Mouse (Mus musculus) thymus, postnatal 36 days (tissue): ENCODE measurements around the gene Cep128.
"Not testable (repeated sequence)": the region's sequence is repeated elsewhere in the genome, so short reads cannot be mapped to it uniquely, and the experiment has no call there.

Experiments used
- DNase-seq, 2 experiments: peaks; one replicate each; pipeline ENCODE4 v3.0.0; 2022; ENCODE audit warnings: mixed read lengths in 2 of 2

Gene Cep128

DNA sequence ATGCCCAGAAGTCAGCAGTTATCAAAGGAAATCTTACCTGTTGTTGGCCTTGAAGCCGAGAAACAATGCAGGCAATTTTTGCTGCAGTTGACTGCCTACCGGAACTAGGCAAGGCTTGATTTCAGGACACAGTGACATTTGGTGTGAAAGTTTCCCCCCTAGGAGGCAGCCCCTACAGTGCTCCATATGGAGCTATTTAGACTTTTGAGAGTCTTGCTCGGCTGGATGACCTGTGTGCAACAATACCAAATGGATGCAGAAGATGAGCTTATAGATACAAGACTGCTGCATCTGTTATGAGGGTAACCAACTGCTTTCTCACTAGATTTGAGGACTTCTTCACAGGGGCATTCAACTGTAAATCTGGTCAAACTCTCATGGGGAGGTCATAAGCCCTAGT is 331.9 kb downstream of the Cep128 start:
- DNase-seq = no peak

DNA sequence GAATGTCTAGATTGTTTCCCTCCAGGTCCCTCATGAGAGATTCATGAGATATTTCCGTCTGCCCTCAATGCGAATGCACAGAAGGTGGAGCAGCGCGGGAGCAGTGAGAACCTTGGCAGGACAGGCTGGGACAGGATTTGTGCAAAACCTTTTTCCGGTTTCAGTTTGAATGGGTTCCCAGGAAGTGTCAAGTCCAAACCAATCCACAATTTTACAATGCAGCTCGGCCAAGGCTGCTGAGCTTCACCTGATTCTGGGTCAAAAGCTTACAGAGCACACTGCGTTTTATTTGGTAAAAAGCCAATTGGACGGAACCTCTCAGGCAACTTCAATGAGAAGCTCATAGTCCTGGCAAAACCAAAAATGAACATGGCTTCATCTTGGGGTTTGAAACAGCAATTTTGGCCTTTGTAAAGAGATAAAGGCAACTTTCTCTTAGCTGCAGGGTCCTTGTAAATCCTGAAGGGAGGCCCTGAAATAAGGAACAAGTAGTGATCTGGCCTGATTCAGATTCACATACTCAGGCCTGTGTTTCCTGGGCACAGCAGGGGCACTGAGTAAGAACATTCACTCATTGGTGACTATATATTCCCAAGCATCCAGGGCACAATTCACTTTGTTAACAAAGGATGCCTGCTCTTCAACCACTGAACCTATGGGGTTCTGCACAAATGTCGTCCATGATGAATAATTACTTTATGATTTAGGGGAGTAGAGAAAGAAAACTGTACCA is 333.4 kb downstream of the Cep128 start:
- DNase-seq = no peak

DNA sequence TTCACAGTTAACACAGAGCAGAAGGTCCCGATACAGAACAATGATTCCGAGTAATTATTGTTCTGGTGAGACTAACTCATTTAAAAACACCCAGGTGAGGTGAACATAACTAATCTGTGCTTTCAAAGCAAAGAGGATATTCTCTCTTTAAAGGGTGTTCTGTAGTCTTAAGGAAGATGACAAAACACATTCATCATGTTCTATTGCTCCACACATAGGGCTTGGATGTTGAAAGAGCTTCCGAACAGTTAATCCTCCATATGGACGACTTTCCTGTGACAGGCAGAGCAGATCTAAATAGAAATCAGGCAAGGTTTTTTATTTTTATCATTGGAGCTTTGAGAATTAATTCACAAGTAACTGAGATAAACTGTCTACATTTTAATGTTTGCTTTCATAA is 342.8 kb downstream of the Cep128 start:
- DNase-seq = no peak

DNA sequence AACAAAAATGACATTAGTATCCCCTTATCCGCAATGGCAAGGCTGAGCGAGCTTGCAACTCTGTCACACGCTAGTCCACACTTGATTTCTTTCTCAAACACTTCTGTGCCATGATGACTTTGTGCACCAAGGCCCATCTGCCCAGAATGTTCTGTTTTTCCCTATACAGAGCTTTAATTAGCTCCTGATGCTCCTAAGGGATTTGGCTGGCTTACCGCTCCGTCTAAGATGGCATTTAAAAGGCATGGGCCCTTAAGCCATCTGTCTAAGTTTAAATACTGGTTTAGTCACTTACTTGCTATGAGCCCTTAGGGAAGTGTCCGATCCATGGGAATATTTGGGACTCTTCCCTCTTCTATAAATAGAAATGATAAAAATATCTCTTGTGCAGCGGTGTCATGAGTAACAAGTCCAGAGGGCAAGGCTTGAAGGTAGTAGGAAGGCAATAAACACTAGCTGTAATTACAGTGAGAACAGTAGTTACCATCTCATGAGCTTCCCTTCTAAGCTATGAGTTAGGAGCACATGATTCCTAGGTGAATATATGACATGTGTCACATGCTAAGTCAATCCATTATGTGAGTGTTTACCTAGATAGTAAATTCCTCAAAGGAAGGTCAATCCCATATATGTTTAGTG is 343.8 kb downstream of the Cep128 start:
- DNase-seq = no peak

DNA sequence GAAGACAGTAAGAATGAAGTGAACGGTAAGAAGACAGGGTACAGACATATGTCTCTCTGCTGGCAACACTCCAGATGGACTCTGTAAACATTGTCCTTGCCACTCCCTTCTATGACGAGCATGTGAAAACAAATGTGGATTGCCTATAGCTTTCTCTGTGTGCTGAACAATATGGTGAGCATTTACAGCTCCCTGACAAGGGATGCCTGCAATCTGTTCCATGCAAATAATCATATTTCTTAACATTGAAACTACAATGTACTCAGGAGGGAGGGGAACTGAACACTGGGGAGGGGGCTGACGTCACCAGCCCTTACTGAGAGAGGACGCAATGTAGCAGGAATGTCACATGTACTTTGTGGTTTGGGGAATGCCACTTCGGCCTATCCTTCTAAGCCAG is 355.1 kb downstream of the Cep128 start:
- DNase-seq = no peak

DNA sequence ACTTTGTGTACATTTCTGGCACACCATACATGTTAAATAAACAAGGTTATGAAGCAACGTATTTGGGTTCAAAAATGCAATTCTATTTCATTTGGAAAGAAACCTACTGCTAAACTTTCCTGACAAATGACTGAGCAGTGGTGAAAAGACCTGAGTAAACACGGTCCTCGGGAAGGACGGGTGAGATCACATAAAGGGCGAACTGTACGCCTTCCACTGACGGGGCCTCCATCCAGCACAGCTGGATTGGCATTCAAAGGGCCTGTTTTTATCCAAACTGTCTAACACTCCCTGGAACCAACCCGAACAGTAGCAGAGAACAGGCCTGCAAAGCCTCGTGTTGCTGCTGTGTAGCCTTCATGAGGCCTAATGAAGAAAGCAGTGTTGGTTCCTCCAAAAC is 356.5 kb downstream of the Cep128 start:
- DNase-seq = no peak

DNA sequence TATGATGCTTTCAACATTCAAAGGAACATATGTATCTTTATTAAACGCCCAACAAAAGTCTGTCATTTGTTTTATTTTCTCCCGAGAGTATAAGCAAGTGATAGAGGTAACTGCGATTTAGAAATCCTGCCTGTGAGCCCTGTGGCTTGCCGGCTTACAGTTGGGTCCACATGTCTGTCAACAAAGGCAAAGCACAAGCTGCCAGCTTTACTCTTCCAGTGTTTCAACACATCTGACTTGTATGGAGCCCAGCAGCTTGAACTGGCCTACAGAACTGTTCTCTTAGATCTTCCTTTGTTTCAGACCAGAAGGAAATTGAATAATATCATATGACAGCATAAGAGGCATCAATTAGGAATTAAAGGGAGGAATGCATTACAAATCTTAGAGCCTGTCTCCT is 357.1 kb downstream of the Cep128 start:
- no peak for DNase-seq

DNA sequence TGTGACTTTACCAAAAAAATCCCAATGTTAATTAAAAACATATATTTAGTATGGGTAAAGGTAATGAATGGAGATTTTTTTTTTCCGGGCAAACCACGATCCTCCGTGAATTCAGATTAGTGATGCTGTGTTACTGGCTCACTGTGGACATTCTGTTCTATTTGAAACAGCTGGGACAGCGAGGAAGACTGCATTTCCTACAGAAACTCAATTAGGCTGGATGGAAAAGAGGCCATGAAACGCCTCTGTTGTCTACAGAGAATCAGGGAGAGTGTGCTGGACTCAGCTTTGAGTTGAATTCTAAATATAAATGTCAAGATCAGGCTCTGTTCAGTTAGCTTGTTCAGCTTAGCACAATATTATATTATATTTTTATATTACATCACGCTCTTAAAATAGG is 369.1 kb downstream of the Cep128 start:
- DNase-seq = no peak

DNA sequence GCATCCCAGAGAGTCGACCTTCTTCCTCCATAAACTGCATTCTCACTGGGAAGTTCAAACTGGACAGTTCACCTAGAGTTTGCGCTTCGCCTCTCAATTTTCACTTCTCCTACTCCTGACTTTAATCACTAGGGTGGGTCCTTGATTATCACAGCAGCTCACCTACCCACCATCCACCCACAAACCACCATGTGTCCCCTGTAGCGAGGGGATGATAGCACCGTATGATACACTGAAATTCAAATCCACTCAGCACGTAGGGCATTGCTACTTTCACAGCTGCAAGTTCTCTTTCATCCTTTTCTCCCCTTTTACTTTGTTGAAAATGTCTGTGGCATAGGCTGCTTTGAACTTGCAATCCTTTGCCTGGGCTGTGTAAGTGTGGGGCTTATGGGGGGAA is 371.2 kb downstream of the Cep128 start:
- no peak for DNase-seq

DNA sequence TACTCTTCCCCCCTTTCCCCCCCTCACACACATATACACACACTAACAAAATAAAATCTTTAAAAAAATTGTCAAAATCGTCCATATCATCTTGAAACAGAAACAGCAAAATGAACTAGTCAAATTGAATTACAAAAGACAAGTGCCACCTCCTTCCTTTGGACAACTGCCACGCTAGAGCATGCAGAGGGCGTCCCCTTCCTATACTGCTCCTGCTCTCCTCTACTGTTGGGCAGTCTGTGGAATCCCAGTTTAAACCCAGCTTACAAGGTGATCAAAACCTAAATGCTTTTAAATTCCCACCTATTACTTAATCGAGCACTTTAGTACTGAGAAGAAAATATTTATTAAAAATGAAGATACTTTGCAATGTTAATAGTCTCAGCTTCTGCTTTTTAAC is 372.0 kb downstream of the Cep128 start:
- DNase-seq = no peak

DNA sequence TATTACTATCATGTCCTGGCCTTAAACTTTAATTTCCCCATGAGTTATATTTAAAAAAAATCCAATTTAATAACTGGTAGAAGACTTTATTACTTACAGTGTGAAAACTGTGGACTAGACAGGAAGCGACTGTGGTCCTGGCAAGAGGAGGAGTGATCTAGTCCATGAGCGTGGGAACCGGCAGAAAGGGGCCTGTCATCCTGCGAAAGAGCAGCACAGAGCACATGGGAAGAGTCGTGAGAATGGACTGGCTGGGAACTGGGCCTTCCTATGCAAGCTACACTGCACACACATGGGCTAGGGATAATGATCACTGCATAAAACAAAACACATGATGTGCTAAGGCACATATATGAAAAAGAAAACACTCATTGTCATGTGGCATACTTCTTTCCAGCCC is 375.5 kb downstream of the Cep128 start:
- no peak for DNase-seq

DNA sequence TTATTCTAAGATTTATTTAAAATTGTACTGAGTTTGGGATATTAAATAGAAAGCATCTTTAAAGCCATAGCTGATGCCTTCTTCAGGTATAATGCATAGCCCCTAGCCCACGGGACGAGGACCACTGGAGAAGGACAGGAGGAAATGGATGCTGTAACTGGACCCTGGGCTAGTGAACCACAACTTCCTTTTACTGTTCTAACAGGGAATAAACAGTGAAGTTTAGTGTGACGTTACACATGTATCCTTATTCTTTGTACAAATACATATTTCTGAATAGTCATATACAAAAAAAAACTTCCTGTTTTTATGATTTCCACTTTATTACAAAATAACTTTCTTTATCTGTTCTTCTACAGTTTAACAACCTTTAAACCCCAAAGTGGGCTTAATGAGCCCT is 376.0 kb downstream of the Cep128 start:
- DNase-seq = no peak

DNA sequence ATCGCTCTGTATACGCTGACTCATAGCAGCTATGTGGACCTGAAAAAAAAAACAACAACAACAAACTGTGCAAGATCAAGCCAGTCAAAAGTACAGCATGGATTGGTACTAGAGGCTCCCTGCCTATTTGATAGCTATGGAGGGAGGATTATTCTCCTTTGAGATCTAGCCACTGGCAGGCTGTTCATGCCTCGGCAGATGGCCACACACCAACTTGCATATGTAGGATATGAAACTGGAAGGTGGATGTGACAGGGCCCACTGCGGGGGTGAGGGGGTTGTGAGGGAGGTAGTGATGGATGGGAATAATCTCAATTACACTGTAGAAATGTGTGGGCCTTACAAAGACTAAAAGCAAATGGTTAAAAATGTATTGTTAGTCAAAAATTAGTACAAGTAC is 386.7 kb downstream of the Cep128 start:
- no peak for DNase-seq

DNA sequence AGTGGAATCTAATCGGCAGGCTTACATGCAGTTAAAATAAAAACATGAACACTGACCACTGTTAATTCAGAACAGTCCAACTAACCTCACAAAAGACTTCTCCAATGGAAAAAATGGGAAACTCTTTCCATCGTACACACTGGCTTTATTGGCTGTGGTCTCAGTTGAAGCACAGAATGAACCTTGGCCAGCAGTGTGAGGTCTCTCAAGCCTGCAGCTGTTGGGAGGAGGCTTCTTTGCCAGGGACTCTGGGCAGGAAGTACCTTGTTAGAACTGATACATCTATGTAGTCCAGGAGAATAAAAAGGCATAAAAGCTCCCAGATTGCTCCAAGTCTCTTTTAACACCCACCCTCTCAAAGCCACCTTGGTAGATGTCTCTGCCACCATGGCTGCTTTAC is 390.9 kb downstream of the Cep128 start:
- DNase-seq = no peak

DNA sequence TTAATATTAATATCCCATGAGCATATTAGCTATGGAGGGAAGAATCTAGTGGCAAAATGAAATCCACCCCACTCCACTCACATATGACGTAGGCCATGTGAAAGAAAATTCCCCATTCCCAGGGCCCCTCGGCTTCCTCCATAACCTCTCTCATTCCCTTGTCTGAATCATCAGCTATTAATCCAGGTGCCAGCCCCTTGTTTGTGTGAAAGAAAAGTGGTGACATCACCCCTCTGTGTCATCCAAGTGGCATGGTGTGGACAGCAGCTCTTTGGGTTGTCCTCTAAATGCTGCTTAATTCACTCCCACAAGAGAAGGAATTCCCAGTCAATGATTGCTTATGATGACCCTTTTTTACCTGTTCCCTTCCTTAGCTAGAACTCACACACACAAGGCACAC is 396.4 kb downstream of the Cep128 start:
- DNase-seq = no peak

DNA sequence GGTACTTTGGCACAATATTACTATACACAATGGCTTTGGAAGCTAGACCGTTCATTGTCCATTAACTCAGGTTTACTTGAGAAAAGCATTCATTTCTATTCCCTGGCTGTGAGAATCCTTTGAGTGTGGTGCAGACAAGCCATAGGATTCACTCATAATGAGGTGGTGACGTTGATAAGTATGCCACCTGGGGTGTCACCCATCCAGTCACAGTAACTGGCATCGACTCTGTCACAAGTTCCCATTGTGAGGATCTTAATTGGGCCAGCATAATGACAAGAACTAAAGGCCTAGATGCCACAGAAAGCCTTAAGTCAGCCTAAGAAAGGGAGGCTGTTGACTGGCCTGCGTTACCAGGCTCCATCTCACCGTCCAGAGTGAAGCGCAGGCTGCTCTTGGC is 396.9 kb downstream of the Cep128 start:
- no peak for DNase-seq

DNA sequence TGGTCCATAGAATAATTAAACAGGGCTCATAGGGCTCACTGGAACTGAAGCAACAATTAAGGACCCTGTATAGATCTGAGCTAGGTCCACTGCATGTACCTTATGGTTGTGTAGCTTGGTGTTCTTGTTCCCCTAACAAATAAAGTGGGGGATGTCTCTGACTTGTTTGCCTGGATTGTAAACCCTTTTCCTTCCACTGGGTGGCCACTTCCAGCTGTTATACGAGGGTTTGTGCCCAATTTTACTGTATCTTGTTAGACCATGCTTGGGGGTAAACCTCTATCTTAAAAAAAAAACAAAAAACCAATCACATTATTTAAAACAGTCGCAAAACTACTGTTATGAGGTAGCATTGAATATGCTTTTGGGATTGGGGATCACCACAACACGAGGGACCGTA is 402.2 kb downstream of the Cep128 start:
- no peak for DNase-seq

DNA sequence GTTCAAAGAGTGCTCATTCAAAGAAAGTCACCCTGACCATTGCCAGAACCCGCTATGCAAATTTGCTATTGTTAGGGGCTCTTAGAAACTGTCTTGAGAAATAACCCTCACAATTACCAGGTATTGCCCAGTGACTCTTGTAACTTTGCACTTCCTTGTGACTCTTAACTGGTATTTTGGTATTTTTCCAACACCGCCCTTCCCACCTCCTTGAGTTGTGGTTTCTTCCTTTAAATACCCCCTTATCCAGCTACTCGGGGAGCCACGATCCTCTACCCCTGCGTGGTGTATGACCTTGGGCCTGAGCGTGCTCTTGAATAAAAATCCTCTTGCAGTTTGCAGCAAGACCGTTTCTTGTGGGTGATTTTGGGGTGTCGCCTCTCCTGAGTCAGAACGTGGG is 407.8 kb downstream of the Cep128 start:
- DNase-seq = not testable (repeated sequence)

DNA sequence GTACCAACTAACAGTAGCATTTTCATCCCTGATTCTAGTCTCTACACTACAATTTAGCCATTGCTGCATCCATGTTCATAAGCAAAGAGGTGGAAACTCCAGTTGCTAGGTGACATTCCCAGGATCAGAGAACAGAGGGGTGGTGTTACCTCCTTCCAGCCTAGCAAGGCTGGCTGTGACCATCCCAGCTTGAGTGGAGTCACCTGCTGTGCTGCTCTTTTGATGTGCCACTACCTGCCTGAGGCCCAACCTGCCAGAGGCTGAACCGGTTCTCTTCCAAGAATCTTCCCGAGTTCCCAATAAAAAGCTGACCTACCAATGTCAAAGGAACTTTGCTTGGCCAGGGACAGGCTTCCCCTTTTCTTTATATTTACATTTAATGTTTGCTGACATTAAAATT is 408.8 kb downstream of the Cep128 start:
- DNase-seq = no peak

DNA sequence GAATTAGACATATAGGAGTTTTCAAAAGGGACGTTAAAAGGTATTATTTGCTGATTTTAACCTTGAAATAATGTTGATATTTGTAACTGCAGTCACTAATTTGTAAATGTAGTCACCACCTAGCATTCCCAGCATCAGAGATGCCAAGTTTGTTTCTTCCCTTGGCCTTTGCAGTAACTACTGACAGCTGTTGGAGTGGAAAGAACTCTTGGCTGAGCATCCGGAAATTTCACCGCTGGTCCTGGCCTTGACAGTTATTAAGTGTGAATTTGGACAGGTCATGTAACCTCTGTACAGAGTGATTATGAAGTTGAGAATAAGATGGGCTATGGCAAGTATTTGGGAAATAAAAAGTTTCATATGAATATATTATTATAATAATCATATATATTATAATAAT is 413.1 kb downstream of the Cep128 start:
- no peak for DNase-seq

DNA sequence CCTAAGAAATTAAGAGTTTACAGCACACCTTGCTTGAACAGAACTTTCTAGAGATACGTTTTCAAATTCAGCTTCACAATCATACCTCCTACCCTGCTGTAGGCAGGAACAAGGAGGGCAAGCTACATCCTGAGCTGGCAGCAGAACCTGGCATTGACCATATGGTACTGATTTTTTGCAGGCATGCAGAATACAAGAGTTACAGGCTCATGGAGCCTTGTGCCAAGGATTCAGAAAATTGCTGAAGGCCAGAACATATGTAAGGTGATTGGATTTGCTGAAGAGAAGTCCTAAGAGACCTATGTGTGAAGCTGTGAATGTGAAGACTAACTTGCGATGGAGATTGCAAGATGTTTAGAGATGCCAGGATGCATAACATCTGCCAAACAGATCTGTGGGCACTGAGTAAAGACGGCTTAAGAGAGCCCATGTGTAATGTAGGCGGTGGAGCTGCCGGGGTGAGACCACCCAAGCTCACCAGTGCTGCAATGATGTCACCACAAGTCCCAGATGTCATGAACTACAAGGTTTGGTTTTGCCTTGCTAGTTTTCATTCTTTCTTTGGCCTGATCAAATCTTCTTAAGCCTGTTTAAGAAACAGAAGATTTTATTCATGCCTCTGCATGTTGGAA is 422.7 kb downstream of the Cep128 start:
- no peak for DNase-seq

DNA sequence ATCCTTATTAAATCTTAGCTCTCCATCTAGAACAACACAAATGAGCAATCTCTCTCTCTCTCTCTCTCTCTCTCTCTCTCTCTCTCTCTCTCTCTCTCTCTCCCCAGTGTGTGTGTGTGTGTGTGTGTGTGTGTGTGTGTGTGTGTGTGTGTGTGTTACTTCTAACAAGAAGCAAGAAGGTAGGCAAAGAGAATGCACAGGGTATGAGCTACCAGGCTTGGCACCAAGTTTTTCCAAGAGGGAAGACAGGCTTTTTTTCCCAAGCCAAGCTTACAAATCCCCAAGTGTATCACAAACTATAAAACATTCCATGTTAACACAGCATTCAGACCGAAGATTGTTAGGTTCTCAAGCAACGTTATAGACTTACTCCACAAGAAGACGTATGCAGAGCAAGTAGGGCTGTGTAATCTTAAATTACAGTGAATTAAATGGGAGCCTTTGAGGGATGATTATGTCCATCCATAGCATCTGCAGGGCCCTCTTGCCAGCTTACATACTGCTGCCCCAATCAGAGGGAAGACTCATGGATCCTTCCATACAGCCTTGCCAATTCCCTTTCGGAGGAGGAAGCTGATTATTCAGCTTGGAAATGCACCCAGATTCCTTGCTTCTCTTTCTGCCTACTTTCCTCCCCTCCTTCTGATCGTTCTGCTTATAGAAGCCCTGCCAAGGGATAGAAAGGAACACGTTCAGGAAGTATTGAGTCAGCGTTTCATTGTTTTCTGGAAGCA is 429.3 kb downstream of the Cep128 start:
- DNase-seq = no peak
